Mouse (Mus musculus) C2C12 (cell line): ENCODE measurements around the gene Cd300ld4.

Source experiments
- CTCF ChIP-seq: IDR thresholded peaks from one replicate; pipeline ENCODE4 v1.5.1; 2011; ENCODE audit not compliant: control insufficient read depth, insufficient read depth, insufficient read length
- MAX ChIP-seq: IDR thresholded peaks from one replicate; pipeline ENCODE4 v1.6.1; 2011; ENCODE audit warnings: mild to moderate bottlenecking, control low read depth

DNA sequence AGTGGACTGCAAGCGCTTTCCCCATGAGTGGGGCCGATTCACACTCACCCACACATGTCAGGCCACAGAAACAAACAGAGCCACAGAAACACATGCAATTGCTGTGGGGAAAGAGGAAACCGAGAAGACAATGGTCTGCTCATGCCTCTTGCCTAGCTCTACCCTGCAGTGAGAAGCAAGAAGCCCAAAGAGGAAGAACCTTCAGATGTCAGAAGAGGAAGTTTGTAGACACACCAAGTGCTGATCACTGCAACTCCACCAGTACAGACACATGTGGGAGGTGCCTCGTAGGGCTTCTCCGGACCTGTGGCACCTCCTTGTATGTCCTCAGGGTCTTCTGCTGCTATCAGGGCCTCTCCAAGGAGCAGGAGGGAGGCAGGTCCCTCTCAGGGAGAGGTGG is 22.7 kb downstream of the Cd300ld4 start:
- TF ChIP-seq CTCF (no peak), MAX (no peak)
